Mouse (Mus musculus): ENCODE results near the gene Tmem107. TPM values are rescaled to one million over a fixed set of nuclear protein-coding genes. Genes with fewer than 3 reads are reported as not detected.
A peak's percentile ranks its signal among the peaks of the same experiment; 100 is the strongest.

Gene Tmem107
- total and polyA plus RNA-seq, 2 experiments from 2014 or later, result 28.6 to 135 TPM

DNA sequence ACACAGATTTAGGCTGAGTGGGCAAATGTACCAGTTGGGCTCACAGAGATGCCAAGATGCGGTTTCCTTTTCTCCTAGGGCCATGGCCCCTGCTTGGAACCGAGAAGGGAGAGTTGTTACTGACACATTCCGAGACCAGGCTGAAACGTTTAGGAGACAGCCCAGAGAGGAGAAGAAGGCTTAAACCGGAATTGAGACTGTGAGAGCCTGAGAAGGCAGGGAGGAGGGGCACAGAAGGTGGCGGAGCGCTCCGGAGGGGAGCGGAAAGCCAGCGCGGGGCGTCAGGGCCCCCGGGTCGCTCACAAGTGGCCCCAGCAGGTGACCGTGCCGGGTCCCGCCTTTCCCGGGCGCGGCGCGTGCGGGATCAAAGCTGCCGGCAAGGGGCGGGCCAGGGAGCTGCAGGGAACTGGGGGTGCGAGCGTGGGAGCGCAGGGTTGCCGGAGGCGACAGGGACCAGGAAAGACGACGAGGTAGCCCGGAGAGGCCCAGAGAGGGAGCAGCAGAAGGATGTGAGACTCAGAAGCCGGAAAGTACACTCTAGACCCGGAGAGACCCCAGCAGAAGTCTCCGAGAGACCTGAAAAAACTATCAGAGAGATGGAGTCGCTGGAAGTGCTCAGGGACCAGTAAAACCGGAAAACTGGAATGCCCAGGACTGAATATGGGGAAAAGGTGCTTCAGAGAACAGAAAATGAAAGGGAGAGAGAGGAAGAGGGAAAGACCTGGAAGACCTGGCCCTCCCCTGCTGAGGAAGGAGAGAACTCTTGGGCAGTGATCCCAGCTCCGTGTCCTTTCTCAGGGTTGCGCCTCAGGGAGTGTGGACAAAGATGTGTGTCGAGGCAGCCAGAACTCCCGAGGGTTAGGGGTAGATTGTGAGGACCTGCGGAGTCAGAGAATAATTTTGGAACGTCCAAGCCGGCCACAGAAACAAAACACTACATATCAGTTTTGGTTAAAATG, 47.4 kb downstream of the Tmem107 start:
- Histone ChIP-seq H3K27ac (peak overlapping the region; percentile 78), H3K9me3 (ENCODE audit: low read length) (no peaks in the 10 kb centered on the region), H3K4me1 (ENCODE audit: insufficient read depth, low read length) (peaks cover 15% of the 10 kb centered on the region), H3K36me3 (ENCODE audit: insufficient read depth, low read length) (no peaks in the 10 kb centered on the region), H3K4me3 (ENCODE audit: low read length) (peak overlapping the region; percentile 83), H3K4me2 (ENCODE audit: low read depth, low read length) (peak overlapping the region; percentile 97), H3K27me3 (ENCODE audit: insufficient read depth, low read length) (no peaks in the 10 kb centered on the region), H3K9ac (replicated peaks; ENCODE audit: low read length) (peak overlapping the region; percentile 78)
- under 1% methylated on average over 45 of the region's 45 CpGs for whole genome bisulfite sequencing
- ATAC-seq (0 out of 2 replicates have a peak, but pooled peaks have one; percentile 10), DNase-seq (ENCODE audit: low spot score) (peak; percentile 48)
- no peak for TF ChIP-seq CTCF (IDR thresholded peaks at IDR 0.05; ENCODE audit: low read depth)

- H3K4me1 ChIP-seq (ENCODE audit: insufficient read depth, low read length), result peaks cover 15% of the 10 kb centered on the region
- peak; percentile 92 for DNase-seq (ENCODE audit: low spot score)
- H3K27me3 ChIP-seq (ENCODE audit: insufficient read depth, low read length), result no peaks in the 10 kb centered on the region
- under 1% methylated on average over 15 of the region's 15 CpGs for WGBS
- H3K9ac ChIP-seq (replicated peaks; ENCODE audit: low read length), result no peak overlapping the region; the same call in 1 of the 2 replicates
- peak overlapping the region; percentile 97 for H3K4me2 ChIP-seq (ENCODE audit: low read depth, low read length)
- H3K4me3 ChIP-seq (ENCODE audit: low read length), result peak overlapping the region; percentile 83
- H3K36me3 ChIP-seq (ENCODE audit: insufficient read depth, low read length), result no peaks in the 10 kb centered on the region
- ATAC-seq, result peak; percentile 28; the same call in 1 of the 2 replicates
- no peak overlapping the region for H3K27ac ChIP-seq
- no peaks in the 10 kb centered on the region for H3K9me3 ChIP-seq (ENCODE audit: low read length)
- TF ChIP-seq CTCF (IDR thresholded peaks at IDR 0.05; ENCODE audit: low read depth), result no peak
Observed at GRCm38 (mm10) chr11:69118765-69119164, 48.2 kb downstream of the Tmem107 start.

DNA sequence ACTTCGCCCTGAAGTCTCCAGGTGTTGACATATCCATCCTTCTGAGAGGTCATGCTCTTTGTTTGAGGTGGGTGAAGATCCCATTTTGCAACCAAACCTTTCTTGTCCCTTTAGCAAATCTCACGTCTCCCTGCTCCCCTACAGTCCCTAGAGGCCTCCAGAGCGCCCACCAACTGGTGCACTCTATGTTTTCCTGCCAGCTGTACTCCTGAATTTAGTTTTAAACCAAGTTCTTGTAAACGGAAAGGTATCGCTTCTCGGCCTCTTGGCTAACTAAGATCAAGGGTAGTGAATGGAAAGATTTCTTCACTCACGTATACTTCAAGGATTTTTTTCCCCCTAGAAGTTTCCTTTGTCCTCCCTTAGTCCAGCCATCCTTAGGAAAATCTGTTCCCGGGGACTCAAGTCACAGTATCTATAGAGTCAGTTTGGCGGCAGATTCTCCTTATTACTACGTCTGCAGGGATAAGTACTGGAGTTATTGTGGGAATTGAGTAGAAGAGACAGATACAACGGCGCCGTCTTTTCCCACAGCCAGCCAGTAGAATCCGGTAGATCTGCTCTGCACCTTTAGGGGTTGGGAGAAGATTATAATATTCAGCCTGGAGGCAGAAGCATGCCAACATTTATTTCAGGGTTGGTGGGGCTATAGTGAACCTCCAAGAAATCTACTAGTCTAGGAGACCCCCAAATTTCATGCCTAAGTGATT, 49.0 kb downstream of the Tmem107 start:
- TF ChIP-seq CTCF (IDR thresholded peaks at IDR 0.05; ENCODE audit: low read depth), result no peak
- Histone ChIP-seq H3K27me3 (ENCODE audit: insufficient read depth, low read length) (no peaks in the 10 kb centered on the region), H3K9me3 (ENCODE audit: low read length) (no peaks in the 10 kb centered on the region), H3K4me1 (ENCODE audit: insufficient read depth, low read length) (peaks cover 15% of the 10 kb centered on the region), H3K9ac (replicated peaks; ENCODE audit: low read length) (no peak overlapping the region; the same call in 1 of the 2 replicates), H3K27ac (no peak overlapping the region), H3K4me3 (ENCODE audit: low read length) (peak overlapping the region; percentile 77), H3K36me3 (ENCODE audit: insufficient read depth, low read length) (no peaks in the 10 kb centered on the region), H3K4me2 (ENCODE audit: low read depth, low read length) (peak overlapping the region; percentile 97)
- no peak for ATAC-seq
- 34% methylated on average over 14 of the region's 14 CpGs for WGBS
- DNase-seq (ENCODE audit: low spot score), result no peak

- DNase-seq (ENCODE audit: low spot score) (no peak), ATAC-seq (no peak)
- H3K9ac ChIP-seq (replicated peaks; ENCODE audit: low read length), result peak within 1 kb of the TSS; percentile 74; the same call in 1 of the 2 replicates
- no peaks in the 10 kb centered on the region for H3K36me3 ChIP-seq (ENCODE audit: insufficient read depth, low read length)
- H3K4me1 ChIP-seq (ENCODE audit: insufficient read depth, low read length), result peaks cover 15% of the 10 kb centered on the region
- peak within 1 kb of the TSS; percentile 97 for H3K4me2 ChIP-seq (ENCODE audit: low read depth, low read length)
- TF ChIP-seq CTCF (IDR thresholded peaks at IDR 0.05; ENCODE audit: low read depth), result no peak
- H3K9me3 ChIP-seq (ENCODE audit: low read length), result no peaks in the 10 kb centered on the region
- no peak within 1 kb of the TSS for H3K27ac ChIP-seq
- no peaks in the 10 kb centered on the region for H3K27me3 ChIP-seq (ENCODE audit: insufficient read depth, low read length)
- 3% methylated on average over 27 of the region's 27 CpGs for WGBS
- peak within 1 kb of the TSS; percentile 77 for H3K4me3 ChIP-seq (ENCODE audit: low read length)
Observed at GRCm38 (mm10) chr11:69120221-69121000, 49.8 kb downstream of the Tmem107 start, which contains the start of gene Hes7. Gene Hes7, plus strand, starts transcription at chr11:69120404.

DNA sequence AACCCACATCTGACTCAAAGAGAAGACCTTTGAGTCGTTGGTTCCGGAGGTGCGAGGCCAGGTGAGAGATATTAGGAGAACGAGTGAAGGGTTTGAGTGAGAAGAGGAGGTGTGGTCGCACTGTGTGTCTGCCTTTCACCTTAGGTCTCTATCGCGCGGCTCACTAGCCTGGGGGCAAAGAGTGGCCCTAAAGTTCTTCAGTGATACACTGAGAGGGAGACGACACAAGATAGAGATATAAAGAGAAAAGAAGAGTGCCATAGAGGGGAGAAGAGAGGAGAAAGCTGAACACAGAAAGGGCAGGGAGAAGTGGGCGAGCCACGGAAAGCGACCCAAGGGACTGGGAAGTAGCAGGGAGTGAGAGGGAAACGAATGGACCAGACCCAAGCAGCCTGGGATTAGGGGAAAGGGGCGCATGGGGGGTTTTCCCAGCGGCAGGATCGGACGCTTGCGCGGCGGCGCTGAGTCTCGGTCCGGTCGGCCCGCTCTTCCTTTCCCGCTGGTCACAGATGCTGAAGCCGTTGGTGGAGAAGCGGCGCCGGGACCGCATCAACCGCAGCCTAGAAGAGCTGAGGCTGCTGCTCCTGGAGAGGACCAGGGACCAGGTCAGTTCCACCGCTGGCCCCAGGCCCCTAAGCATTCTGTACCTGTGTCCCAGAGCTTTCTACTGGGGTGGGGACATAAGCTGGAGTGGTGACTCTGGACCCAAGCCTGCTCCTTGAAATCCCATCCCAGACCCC, 50.6 kb downstream of the Tmem107 start:
- Histone ChIP-seq H3K36me3 (ENCODE audit: insufficient read depth, low read length) (no peaks in the 10 kb centered on the region), H3K27ac (0 out of 2 replicates have a peak overlapping the region, but pooled peaks have one; percentile 87), H3K4me1 (ENCODE audit: insufficient read depth, low read length) (peaks cover 16% of the 10 kb centered on the region), H3K27me3 (ENCODE audit: insufficient read depth, low read length) (no peaks in the 10 kb centered on the region), H3K9me3 (ENCODE audit: low read length) (no peaks in the 10 kb centered on the region), H3K9ac (replicated peaks; ENCODE audit: low read length) (peak overlapping the region; percentile 74; the same call in 1 of the 2 replicates), H3K4me3 (ENCODE audit: low read length) (peak overlapping the region; percentile 77), H3K4me2 (ENCODE audit: low read depth, low read length) (peak overlapping the region; percentile 97)
- 2% methylated on average over 32 of the region's 33 CpGs for WGBS
- no peak for TF ChIP-seq CTCF (IDR thresholded peaks at IDR 0.05; ENCODE audit: low read depth)
- no peak for ATAC-seq
- DNase-seq (ENCODE audit: low spot score), result peak; percentile 22
